Mouse (Mus musculus) heart, adult 18-20 months (tissue): ENCODE measurements around the gene Sft2d1. TPM values are rescaled to one million over a fixed set of nuclear protein-coding genes. Genes with fewer than 3 reads are reported as not detected.

ENCODE experiments used
- DNase-seq, 2 experiments: peaks; one replicate each; pipeline ENCODE4 v3.0.0; 2021 to 2022; ENCODE audit warnings: mixed read lengths in 1 of 2
- long read RNA-seq, 2 experiments: library from polyadenylated mRNA; stranded (forward); transcript quantifications; one replicate each; pipeline ENCODE4 v2.0.0; 2021
- total RNA-seq, 2 experiments: library from RNA; stranded (reverse); gene quantifications; 2 replicates each; pipeline ENCODE4 v1.2.3; 2021

The Sft2d1 gene
- total RNA-seq: 10 to 100 TPM; 16.4 to 17.8 TPM
- long read RNA-seq, experiment 1, transcript Sft2d1-209 (8 exons, 1,049 nt): major isoform, 24 of 27 reads
- long read RNA-seq, experiment 1, partial matches to known transcripts: 0 of 27 reads
- long read RNA-seq, experiment 1, other reads (novel, unspliced or antisense): 3 of 27 reads
- long read RNA-seq, experiment 2, transcript Sft2d1-209 (8 exons, 1,049 nt): major isoform, 8 of 12 reads
- long read RNA-seq, experiment 2, partial matches to known transcripts: 0 of 12 reads
- long read RNA-seq, experiment 2, other reads (novel, unspliced or antisense): 1 of 12 reads

GRCm38 (mm10) chr17:8310838-8311614 lies at the start of gene Sft2d1:
Gene Sft2d1, plus strand, starts transcription at chr17:8311102.
- peak; percentile 96 to 99 for DNase-seq

GRCm38 (mm10) chr17:8264638-8265037 lies 46.3 kb upstream of the Sft2d1 start:
- peak; percentile 58 to 69 for DNase-seq

- peak in 1 of 2 experiments; percentile 17 for DNase-seq
Observed at GRCm38 (mm10) chr17:8272054-8272749, 38.7 kb upstream of the Sft2d1 start.

- no peak for DNase-seq
Observed at GRCm38 (mm10) chr17:8272951-8273350, 38.0 kb upstream of the Sft2d1 start.

- no peak for DNase-seq
Observed at GRCm38 (mm10) chr17:8276071-8276470, 34.8 kb upstream of the Sft2d1 start.

- no peak for DNase-seq
Observed at GRCm38 (mm10) chr17:8276680-8277079, 34.2 kb upstream of the Sft2d1 start.

GRCm38 (mm10) chr17:8277266-8277665 lies 33.6 kb upstream of the Sft2d1 start:
- DNase-seq: no peak

- DNase-seq: no peak
Observed at GRCm38 (mm10) chr17:8278356-8278755, 32.5 kb upstream of the Sft2d1 start.

GRCm38 (mm10) chr17:8282821-8283525 lies 27.9 kb upstream of the Sft2d1 start, which contains the start of gene Mpc1:
Gene Mpc1, plus strand, starts transcription at chr17:8282904.
- DNase-seq: peak; percentile 87 to 90

GRCm38 (mm10) chr17:8283526-8284253 lies 27.2 kb upstream of the Sft2d1 start:
- DNase-seq: peak; percentile 95 to 98

- DNase-seq: peak; percentile 70
Observed at GRCm38 (mm10) chr17:8284254-8284661, 26.6 kb upstream of the Sft2d1 start.

- no peak for DNase-seq
Observed at GRCm38 (mm10) chr17:8285056-8285455, 25.8 kb upstream of the Sft2d1 start.

- no peak for DNase-seq
Observed at GRCm38 (mm10) chr17:8286987-8287386, 23.9 kb upstream of the Sft2d1 start.

- DNase-seq: no peak
Observed at GRCm38 (mm10) chr17:8289993-8290679, 20.8 kb upstream of the Sft2d1 start.

GRCm38 (mm10) chr17:8290736-8291135 lies 20.2 kb upstream of the Sft2d1 start:
- no peak for DNase-seq

- no peak for DNase-seq
Observed at GRCm38 (mm10) chr17:8295825-8296224, 15.1 kb upstream of the Sft2d1 start.

- no peak for DNase-seq
Observed at GRCm38 (mm10) chr17:8296313-8296844, 14.5 kb upstream of the Sft2d1 start.

- DNase-seq: no peak
Observed at GRCm38 (mm10) chr17:8297746-8298145, 13.2 kb upstream of the Sft2d1 start.

- no peak for DNase-seq
Observed at GRCm38 (mm10) chr17:8298281-8298680, 12.6 kb upstream of the Sft2d1 start.

- no peak for DNase-seq
Observed at GRCm38 (mm10) chr17:8299524-8299923, 11.4 kb upstream of the Sft2d1 start.

- no peak for DNase-seq
Observed at GRCm38 (mm10) chr17:8301515-8301914, 9.4 kb upstream of the Sft2d1 start.
